Mouse (Mus musculus): ENCODE results near the gene Pacsin2.
"Not testable (repeated sequence)": the region's sequence is repeated elsewhere in the genome, so short reads cannot be mapped to it uniquely, and the experiment has no call there.

Gene Pacsin2

DNA sequence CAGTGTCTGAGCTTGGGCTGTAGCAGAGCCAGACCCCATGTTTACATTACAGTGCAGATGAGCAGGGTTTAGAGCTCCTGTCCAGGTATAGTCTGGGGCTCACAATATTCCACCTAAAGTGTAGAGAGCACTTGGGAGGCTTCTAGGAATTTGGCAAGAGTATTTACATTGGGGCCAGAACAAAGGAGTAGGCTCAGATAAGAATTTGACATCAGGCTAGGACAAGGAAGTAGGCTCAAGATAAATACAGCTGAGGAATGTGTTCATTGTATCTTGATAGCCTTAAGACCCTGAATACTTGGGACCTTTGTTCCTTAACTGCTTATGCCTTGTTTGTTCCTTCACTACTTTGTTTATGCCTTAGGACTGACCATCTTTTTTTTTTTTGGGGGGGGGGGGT, 90.3 kb downstream of the Pacsin2 start:
- DNase-seq (ENCODE audit: low spot score): no peak

DNA sequence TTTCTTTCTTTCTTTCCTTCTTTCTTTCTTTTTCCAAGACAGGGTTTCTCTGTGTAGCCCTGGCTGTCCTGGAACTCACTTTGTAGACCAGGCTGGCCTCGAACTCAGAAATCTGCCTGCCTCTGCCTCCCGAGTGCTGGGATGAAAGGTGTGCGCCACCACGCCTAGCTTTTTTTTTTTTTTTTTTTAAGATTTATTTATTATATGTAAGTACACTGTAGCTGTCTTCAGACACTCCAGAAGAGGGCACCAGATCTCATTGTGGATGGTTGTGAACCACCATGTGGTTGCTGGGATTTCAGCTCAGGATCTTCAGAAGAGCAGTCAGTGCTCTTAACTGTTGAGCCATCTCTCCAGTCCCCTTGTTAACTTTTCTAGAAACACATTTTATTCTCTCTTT, 95.7 kb downstream of the Pacsin2 start:
- DNase-seq (ENCODE audit: low spot score): not testable (repeated sequence)

DNA sequence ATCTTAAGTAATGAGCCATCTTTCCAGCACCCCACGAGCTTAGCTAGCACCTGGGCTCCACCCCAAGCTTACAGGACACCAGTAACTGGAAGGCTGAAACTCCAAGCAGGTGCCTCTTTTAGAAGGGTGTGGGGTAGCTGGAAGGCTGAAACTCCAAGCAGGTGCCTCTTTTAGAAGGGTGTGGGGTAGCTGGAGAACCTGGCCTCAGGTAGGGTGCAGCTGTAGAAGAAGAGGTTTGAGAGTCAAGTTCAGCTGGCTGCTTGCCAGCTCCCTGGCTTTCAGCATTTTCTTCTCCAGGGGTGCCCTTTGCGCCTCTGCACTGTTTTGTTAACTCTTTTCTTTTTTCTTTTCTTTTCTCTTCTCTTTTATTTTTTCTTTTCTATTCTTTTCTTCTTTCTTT, 96.1 kb downstream of the Pacsin2 start:
- DNase-seq (ENCODE audit: low spot score): no peak

DNA sequence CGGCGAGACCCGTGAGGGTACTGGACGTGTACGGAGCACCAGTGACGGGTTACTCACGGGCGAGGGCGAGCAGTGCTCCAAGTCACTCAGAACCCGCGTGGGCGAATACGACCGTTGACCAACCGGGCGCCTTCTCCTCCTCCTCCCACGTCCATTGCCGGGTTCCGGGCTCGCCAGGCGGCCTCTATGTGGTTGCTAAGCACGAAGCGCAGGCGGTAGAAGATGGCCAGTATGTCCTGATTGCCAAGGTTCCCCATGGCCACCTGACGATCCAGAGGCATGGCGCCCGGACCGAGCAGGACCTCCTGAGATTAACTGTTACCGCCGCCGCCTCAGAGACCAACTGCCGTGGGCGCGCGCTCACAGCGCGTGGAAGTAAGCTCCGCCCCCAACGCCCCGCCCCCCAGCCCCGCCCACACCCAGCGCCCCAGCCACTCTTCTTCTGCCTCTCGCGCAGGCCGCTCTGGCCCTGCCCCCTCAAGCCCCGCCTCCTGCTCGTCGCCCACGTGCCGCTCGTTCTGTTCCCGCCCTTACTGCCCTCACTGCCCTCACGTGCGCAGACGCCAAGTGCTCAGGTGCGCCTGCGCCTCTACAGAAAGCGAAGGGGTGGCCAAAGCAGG, 97.4 kb downstream of the Pacsin2 start:
- no peak for DNase-seq (ENCODE audit: low spot score)

DNA sequence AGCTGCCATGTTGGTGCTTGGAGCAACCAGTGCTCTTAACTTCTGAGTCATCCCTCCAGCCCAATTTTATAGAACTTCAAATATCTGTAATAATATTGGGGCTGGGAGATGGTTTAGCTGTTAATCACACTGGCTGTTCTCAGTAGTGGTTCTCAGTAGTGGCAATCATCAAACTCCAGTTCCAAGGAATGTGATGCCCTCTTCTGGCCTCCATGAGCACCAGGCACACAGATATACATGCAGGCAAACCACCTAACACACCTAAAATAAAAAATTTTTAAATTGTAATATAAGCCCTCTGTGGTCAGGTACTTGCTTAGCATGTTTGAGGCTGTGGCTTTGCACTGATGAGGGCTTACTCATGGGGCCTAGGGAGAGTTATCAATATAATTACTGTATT, 98.7 kb downstream of the Pacsin2 start:
- DNase-seq (ENCODE audit: low spot score): no peak

DNA sequence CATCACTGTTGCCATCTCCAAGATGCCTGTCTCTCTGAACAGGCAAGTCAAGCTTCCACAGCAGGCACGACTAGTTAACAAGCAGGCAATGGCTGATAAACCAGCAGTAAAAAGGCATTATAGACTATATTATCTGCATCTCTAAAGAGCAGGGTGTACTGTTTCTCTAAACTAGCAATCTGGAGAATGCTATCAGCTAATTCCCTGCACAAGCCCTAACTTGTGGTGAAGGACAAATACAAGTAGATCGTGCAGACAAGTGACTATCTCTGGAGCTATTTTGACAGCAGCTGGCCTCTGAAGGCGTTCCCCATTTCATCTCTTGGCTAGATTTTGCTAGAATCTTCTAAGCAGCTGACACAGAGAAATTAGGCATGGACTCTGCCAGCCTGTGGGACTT, 100.2 kb downstream of the Pacsin2 start:
- no peak for DNase-seq (ENCODE audit: low spot score)

DNA sequence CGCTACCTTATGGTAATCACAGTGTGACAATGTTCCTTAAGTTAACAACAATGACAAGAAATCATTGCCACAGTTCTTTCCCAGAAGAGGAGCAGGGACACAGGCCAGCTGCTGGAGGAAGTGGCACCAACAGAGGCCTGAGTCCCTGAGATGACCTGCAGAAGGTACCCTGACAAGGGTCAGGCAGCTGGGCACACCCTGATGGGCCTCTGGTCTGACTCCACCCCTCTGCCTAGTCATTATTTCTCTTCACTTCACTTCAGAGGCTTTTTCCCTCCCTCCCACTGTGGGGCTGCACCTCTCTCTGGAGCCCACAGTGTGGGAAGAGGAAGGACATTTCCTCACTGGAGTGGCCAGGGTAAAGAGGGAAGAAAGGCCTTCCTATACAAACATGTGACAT, 101.6 kb downstream of the Pacsin2 start:
- DNase-seq (ENCODE audit: low spot score): not testable (repeated sequence)

DNA sequence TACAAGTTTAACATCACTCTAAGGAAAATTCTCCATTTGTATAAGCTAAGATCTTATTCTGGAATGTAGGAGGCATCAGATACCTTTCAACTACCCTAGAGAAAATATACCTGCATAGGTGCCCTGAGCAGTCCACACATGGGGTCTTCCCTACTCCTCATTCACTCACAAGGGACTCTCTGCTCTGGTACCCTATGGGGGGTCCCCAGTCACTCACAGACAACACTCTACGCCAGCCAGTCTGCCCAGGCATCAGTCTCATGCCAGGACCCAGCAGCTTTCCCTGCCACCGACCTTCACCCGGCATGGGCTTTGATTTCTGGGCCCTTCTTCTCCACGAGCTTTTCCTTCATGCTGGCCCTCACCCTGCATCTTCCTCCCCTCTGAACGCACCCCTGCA, 103.5 kb downstream of the Pacsin2 start:
- DNase-seq (ENCODE audit: low spot score): not testable (repeated sequence)

DNA sequence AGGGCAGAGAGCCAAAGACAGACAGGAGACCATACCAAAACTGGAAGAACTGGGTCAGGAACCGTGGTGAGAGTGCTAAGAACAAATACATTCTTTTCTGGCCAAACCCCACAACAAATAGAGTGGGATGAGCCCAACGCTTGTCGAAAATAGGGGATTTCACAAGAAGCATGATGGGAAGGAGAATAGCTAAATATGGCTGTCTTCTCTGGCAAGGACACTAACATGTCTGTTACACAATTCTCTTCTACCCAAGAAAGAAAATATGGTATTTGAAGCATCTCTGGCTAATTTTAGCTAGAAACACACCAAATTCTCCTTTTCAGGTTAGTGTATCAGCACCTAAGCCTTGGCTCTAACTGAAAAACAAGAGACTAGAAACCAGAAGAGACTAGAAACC, 104.3 kb downstream of the Pacsin2 start:
- no peak for DNase-seq (ENCODE audit: low spot score)

DNA sequence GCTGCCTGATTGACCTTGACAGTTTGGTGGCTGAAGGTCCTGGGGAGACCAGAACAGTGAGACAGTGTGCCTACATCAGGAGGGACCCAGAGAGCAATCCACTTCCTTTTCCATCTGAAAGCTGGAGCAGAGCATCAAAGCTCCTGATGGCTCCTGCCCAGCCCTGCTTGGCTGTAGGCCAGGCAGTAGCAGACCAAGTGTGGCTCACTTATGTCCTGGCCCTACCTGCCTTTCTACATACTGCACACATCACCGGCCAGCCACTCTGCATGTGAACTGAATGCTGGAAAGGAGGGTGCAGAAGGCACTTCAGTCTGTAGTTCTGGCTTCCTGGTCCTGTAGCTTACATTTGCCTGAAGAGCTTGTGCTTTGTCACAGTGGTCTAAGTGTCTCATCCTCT, 105.9 kb downstream of the Pacsin2 start:
- DNase-seq (ENCODE audit: low spot score): no peak

DNA sequence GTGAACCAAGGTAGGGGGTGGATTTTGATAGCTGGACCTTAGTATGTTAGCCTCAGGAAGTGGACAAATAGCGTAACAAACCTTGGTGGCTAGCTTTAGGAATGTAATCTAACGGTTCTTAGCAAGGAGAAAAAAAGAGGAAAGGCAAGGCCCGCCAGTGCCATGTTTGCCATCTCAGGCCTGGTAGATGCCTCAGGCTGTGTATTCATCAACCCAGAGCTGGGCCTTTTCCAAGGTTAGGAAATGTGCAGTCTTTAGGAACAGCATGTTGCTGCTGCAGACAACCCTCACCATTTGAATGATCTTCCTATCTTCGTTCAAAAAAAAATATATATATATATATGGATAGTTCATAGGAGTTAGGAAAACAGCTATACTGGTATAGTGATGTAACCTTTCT, 112.9 kb downstream of the Pacsin2 start:
- DNase-seq (ENCODE audit: low spot score): no peak

DNA sequence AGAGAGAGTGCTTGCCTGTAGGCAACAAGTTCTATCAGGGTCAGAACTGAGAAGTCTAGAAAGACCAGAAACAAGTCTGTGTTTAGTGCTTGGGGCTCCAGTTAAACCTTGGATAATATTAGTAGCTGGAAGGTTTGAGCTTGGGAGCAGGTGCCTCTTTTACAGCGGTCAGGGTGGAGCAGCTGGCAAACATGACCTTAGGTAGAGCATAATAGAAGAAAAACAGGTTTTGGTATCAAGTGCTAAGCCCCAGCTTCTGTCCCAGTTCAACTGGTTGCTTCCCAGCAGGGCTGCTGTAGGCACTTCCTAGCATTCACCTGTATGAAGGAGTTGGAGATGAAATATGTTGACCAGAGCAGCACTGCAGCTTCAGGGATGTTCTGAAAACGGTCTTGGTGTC, 113.5 kb downstream of the Pacsin2 start:
- DNase-seq (ENCODE audit: low spot score): no peak

DNA sequence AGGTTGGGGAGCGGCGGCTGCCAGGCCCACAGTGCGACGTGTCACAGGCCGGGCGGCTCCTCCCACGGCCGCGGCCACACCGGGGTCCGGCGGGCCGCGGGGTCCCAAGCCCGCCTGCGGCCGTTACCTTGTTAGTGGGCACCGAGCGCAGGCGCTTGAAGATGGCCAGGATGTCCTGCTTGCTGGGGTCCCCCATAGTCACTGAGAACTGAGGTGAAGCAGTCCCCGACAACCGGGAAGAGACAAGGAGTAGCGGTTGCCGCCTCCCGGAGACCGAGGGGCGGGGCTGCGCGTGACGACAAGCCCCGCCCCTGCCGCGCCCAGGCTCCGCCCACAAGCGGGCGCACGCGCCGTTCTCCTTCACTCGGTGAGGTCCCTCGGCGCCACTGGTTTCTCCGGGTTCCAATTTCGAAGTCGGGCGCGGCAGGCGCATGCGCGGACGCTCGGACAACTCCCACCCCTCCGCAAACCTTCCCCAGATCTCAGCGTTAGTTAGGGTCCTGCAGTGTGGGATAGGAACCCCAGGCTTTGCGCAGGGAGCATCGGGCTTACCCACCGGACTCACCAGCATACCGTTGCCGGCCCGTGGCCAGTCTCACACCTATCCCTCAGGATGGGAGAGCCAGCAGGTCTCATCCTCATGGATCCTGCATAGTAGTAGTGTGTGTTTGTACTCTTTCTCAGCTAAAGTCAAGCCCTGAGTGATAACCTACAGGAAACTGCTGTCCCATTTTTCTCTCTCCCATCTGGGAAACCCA, 114.3 kb downstream of the Pacsin2 start, which contains the start of gene Arfgap3:
TSS of gene Arfgap3 (minus strand) at position 294 of the 758 bp plus-strand sequence.
- DNase-seq (ENCODE audit: low spot score): peak; percentile 86

DNA sequence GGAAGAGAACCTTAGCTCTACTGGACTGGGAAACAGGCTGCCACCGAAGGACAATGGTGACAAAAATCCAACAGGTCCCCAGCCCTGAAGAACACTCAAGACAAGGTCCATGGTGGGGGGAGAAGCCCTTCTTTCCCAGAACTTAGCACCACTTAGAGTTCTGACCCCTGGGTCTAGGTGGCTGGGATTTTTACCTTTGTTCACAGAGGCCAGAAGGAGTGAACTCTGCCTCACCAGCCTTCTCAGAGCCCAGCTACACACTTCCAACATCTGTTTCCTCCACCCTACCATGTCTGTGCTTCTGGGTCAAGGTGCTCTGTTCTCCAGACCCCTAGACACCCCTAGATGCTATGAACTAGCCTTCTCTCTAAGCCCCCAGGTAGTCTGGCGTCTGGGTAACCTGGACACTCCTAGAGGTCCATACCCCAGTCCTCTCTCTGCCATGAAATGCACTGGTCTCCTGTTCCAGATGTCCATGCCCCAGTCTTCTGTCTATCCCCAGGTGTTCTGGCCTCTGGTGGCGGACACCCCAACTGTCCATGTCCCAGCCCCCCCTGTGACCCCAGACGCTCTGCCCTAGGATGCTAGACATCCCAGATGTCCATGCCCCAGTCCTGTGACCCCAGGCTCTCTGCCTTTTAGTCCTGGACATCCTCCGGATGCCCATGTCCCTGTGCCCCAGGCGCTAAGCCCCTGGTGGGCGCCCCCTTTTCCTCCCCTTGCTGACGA, 115.0 kb downstream of the Pacsin2 start:
- no peak for DNase-seq (ENCODE audit: low spot score)

DNA sequence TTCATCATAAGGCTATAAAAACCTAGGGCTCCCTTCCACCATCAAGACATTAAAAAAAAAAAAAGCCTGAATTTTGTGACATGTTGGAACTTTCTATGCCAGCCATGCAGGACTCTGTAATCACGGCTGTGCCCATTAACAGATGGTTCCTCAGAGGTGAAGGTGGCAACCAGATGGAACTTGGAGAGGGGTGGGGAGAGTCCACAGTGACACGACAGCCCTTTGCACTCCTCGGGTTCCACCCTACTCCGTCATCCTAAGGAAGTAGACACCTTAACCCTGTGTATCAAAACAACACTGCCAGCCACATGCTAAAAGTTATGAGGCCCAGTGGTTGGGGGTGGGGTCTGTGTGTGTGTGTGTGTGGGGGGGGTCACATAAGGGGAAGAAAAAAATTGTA, 115.7 kb downstream of the Pacsin2 start:
- DNase-seq (ENCODE audit: low spot score): no peak

DNA sequence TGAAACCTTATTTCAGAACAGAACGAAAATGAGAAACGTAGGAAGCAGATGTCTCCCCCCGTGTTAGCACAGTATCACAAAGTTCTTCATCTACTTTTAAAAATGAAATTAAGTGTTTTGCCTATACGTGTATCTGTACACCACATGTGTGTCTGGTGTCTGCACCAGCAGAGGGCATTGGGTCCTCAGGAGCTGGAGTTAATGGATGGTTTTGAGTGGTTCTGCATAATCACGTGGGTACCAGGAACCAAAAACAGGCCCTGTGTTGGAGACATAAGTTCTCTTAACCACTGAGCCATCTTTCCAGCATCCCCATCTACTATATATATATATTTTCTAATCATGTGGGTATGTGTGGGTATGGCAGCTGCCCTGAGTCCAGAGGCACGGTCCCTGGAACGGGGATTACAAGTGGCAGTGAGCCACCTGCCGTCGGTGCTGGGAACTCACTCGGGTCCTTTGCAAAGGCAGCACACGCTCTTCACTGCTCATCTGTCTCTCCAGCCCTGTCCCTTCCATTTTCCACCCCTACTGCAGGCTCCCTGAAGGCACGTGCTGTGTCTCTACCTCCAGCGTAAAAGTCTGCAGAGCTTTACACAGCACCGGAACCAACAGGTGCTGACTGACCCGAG, 118.4 kb downstream of the Pacsin2 start:
- no peak for DNase-seq (ENCODE audit: low spot score)

DNA sequence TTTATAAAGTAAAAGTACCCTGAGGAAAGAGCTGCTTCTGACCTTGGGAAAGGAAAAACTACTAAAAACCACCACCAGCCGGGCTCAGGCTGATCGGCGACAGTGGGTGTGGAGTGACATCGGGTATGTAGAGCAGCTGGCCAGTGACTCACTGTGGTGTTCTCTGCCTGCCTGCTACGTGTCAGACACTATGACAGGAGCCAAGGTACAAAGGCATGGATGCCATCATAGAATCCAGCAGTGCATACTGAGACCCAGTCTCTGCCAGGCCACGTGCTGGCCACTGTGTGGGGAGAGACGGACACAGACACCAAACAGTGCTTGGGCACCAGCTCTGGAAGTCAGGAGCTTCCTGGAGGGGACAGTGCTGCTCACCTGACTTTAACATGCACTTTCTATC, 119.5 kb downstream of the Pacsin2 start:
- DNase-seq (ENCODE audit: low spot score): no peak

DNA sequence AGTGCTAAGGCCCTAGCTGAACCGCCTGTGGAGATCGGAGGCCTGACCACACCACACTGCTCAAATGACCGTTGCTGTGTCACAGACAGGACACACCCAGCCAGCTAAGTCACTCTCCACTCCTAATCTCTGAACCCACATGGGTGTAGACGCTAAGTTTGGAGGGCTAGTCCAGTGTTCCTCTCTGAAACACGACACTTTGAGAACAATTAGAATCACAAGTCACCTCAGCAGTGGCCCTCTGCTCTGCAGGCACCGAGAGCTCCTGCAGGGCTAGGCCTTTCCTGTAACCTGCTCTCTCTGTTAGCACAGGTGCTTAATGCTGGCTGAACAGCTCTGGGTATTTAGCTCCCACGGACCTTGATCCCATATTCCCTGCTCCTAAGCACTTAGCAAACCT, 120.2 kb downstream of the Pacsin2 start:
- DNase-seq (ENCODE audit: low spot score): no peak

DNA sequence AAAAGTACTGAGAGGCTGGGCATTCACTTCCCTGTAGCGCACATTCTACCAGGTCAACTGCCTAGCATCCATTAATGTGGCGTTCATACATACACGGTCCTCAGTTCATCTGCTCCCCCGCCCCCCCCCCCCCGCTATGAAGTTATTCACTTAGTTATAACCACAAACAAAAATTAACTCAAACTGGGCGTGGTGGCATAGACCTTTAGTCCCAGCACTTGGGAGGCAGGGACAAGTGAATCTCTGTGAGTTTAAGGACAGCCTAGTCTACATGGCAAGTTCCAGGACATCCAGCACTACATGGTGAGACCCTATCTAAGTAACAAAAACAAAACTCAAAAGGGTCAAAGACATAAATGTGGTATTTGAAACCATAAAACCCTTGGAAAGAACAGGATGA, 125.5 kb downstream of the Pacsin2 start:
- DNase-seq (ENCODE audit: low spot score): no peak

DNA sequence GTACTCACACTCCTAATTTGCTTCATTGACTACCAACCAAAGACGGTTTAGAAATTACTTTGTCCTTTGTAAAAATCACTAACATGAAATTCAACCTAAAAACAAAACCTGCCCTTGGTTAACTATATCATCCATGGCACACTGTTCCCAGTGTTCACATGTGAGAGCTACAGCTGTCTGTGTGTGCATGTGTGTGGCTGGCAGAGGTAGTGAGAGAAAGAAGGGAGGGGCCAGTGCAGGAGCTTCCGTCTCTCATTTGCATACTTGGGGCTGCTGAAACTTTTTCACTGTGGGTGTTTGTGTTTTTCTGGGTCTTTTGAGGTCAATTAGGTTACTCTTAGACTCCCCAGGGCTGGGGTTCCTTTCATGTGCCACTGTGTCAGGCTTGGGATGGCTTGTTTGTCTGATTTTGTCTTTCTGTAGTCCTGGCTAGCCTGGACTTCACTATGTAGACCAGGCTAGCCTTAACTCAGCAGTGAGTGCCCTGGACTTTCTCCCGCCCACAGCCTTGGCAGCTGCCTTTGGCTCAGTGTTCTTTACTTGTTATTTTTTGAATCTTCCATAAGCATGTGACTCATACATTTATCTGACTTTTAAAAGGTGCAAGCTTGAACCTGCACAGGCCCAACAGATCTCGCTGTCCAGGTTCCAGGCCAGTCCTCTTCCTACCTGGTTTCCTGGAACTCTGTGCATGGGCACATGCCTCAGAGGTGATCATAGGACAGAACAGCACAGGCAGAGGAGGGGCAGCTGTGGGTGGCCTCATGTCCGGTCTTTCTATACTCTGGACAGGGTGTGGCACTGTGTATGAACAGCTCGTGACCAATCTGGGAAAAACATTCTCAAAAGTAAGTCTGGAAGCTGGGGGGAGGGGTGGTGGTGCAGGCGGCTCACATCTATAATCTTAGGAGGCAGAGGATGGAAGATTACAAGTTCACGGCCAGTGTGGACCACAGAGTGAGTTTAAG, 126.2 kb downstream of the Pacsin2 start:
- DNase-seq (ENCODE audit: low spot score): no peak

DNA sequence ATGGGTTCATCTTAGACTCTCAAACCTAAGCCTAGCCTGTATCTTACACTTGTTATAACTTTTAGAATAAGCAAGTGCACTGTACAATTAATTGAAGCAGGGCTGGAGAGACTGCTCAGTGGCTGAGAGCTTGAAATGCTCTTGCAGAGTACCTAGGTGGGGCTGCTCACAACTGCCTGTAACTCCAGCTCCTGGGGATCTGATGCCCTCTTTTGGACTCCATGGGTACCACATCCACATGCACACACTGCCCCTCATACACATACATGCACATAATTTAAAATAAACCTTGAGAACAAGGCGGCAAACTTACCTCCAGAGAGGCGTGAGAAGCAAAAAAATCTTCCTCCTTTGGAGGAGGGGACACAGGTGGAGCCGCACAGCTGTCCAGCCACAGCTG, 132.0 kb downstream of the Pacsin2 start:
- DNase-seq (ENCODE audit: low spot score): no peak

DNA sequence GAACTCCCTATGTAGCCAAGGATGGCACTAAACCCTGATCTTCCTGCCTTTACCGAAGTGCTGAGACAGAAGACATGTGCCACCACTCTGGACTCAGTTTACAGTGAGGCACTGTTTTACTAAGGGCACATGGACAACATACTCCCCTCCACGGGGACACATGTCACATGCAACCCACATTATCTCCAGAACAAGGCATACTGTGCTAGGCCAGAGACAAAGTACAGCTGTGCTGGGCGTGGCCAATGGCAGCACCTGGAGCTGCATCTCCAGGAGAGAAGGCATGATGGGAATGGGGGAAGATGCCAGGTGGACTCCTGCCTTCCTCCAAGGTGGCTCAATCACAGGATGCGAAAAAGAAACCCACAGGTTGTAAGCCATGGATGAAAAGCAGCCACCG, 135.5 kb downstream of the Pacsin2 start:
- DNase-seq (ENCODE audit: low spot score): no peak

Measured in layer of hippocampus, adult 9-10 months (tissue).